Mouse (Mus musculus) kidney, postnatal 0 days (tissue): ENCODE measurements around the gene Slc18b1. TPM values are rescaled to one million over a fixed set of nuclear protein-coding genes. Genes with fewer than 3 reads are reported as not detected.

ENCODE experiments used
- ATAC-seq: fragments of 200-750 bp; cut with Nextera tagmentation; replicated peaks from 2 replicates; pipeline ENCODE4 v1.8.0; 2017; ENCODE audit warnings: low read depth, moderate number of reproducible peaks, moderate TSS enrichment, moderate library complexity; ENCODE audit not compliant: low FRiP score
- DNase-seq: peaks from one replicate; pipeline ENCODE4 v3.0.0-alpha.2; 2016; ENCODE audit warnings: low spot score
- H3K27ac ChIP-seq: fragments of 300-500 bp; sonication (generic); 2 replicates; pipeline ENCODE4 v1.5.1; 2014; ENCODE audit warnings: mild to moderate bottlenecking
- H3K27me3 ChIP-seq: fragments of 300-500 bp; sonication (generic); 2 replicates; pipeline ENCODE4 v1.6.1; 2014; ENCODE audit warnings: low read length, mixed read lengths; ENCODE audit not compliant: insufficient read depth
- H3K36me3 ChIP-seq: fragments of 300-500 bp; sonication (generic); 2 replicates; pipeline ENCODE4 v1.6.1; 2014; ENCODE audit warnings: low read length, mixed read lengths; ENCODE audit not compliant: insufficient read depth
- H3K4me1 ChIP-seq: fragments of 300-500 bp; sonication (generic); replicated peaks from 2 replicates; pipeline ENCODE4 v1.6.1; 2014; ENCODE audit warnings: antibody characterized with exemption, low read length, mixed read lengths; ENCODE audit not compliant: insufficient read depth
- H3K4me2 ChIP-seq: fragments of 300-500 bp; sonication (generic); 2 replicates; pipeline ENCODE4 v1.6.1; 2014; ENCODE audit warnings: mild to moderate bottlenecking, low read length, moderate library complexity, mixed read lengths
- H3K4me3 ChIP-seq: fragments of 300-500 bp; sonication (generic); replicated peaks from 2 replicates; pipeline ENCODE4 v1.5.1; 2014; ENCODE audit warnings: low read depth, low read length
- H3K9ac ChIP-seq: fragments of 300-500 bp; sonication (generic); 2 replicates; pipeline ENCODE4 v1.6.1; 2014; ENCODE audit warnings: low read depth, low read length
- H3K9me3 ChIP-seq: fragments of 300-500 bp; sonication (generic); replicated peaks from 2 replicates; pipeline ENCODE4 v1.6.1; 2016; ENCODE audit warnings: low read length, inconsistent platforms, mixed read lengths
- CTCF ChIP-seq: IDR thresholded peaks from 2 replicates; pipeline ENCODE4 v1.5.1; 2016; ENCODE audit warnings: antibody characterized with exemption, low read depth, mild to moderate bottlenecking, moderate library complexity
- WGBS: fragments of 180-500 bp; shearing (Covaris S2); extraction: QIAGEN DNeasy Blood & Tissue Kit; methylation state at CpG from one replicate; pipeline ENCODE4 v1.1.7; 2014; 5-methylcytosine and 5-hydroxymethylcytosine counted together
- polyA plus RNA-seq: library from polyadenylated mRNA; unstranded; fragments of >200 nt; fragmentation: Nextera tagmentation; extraction: Ambion mirVana; gene quantifications from 2 replicates; pipeline ENCODE4 v1.2.1, GENCODE M21; 2015

The Slc18b1 gene
- polyA plus RNA-seq, 1 experiment from 2014 or later, result 16.0 TPM

- no peak for DNase-seq
- peaks cover 28% of the 10 kb centered on the region for H3K36me3 ChIP-seq
- no peaks in the 10 kb centered on the region for H3K27me3 ChIP-seq
- H3K9ac ChIP-seq, result no peak overlapping the region
- WGBS, result 54% methylated on average over 3 of the region's 3 CpGs
- H3K9me3 ChIP-seq, result no peaks in the 10 kb centered on the region
- H3K27ac ChIP-seq, result no peak overlapping the region
- H3K4me1 ChIP-seq, result no peaks in the 10 kb centered on the region; the same call in 1 of the 2 replicates
- H3K4me3 ChIP-seq, result no peak overlapping the region
- ATAC-seq, result no peak
- H3K4me2 ChIP-seq, result no peak overlapping the region
- TF ChIP-seq CTCF, result no peak
Observed at GRCm38 (mm10) chr10:23802911-23803310, 6.1 kb downstream of the Slc18b1 start.

- no peak for TF ChIP-seq CTCF
- no peak for DNase-seq
- Histone ChIP-seq H3K9me3 (no peaks in the 10 kb centered on the region), H3K4me3 (no peak overlapping the region), H3K27me3 (no peaks in the 10 kb centered on the region), H3K4me2 (no peak overlapping the region), H3K36me3 (peaks cover 28% of the 10 kb centered on the region), H3K4me1 (no peaks in the 10 kb centered on the region), H3K9ac (no peak overlapping the region), H3K27ac (no peak overlapping the region)
- ATAC-seq, result no peak
- WGBS, result 91% methylated on average over 3 of the region's 3 CpGs
Observed at GRCm38 (mm10) chr10:23804665-23805064, 7.9 kb downstream of the Slc18b1 start.

- Histone ChIP-seq H3K36me3 (peaks cover 24% of the 10 kb centered on the region), H3K9me3 (no peaks in the 10 kb centered on the region), H3K9ac (no peak overlapping the region), H3K27ac (no peak overlapping the region), H3K4me3 (no peak overlapping the region), H3K4me1 (no peaks in the 10 kb centered on the region), H3K4me2 (no peak overlapping the region), H3K27me3 (no peaks in the 10 kb centered on the region)
- ATAC-seq (no peak), DNase-seq (no peak)
- TF ChIP-seq CTCF, result 0 out of 2 replicates have a peak, but pooled peaks have one; percentile 7
- 35% methylated on average over 4 of the region's 4 CpGs for WGBS
Observed at GRCm38 (mm10) chr10:23806201-23806600, 9.4 kb downstream of the Slc18b1 start.

- peak; percentile 83 for TF ChIP-seq CTCF
- ATAC-seq (no peak), DNase-seq (peak; percentile 81)
- WGBS, result 65% methylated on average over 9 of the region's 12 CpGs
- Histone ChIP-seq H3K4me3 (no peak overlapping the region), H3K4me1 (no peaks in the 10 kb centered on the region), H3K4me2 (no peak overlapping the region), H3K27me3 (no peaks in the 10 kb centered on the region), H3K36me3 (peaks cover 11% of the 10 kb centered on the region; the same call in 1 of the 2 replicates), H3K27ac (no peak overlapping the region), H3K9me3 (no peaks in the 10 kb centered on the region), H3K9ac (no peak overlapping the region)
Observed at GRCm38 (mm10) chr10:23811635-23812437, 15.1 kb downstream of the Slc18b1 start.

- peaks cover 11% of the 10 kb centered on the region; the same call in 1 of the 2 replicates for H3K36me3 ChIP-seq
- no peak overlapping the region for H3K4me2 ChIP-seq
- no peak overlapping the region for H3K4me3 ChIP-seq
- no peaks in the 10 kb centered on the region for H3K9me3 ChIP-seq
- DNase-seq (no peak), ATAC-seq (no peak)
- no peaks in the 10 kb centered on the region for H3K4me1 ChIP-seq
- H3K9ac ChIP-seq, result no peak overlapping the region
- H3K27ac ChIP-seq, result no peak overlapping the region
- no peaks in the 10 kb centered on the region for H3K27me3 ChIP-seq
- no peak for TF ChIP-seq CTCF
Observed at GRCm38 (mm10) chr10:23812438-23812759, 15.6 kb downstream of the Slc18b1 start.

- WGBS, result 71% methylated on average over 11 of the region's 11 CpGs
Observed at GRCm38 (mm10) chr10:23812852-23813766, 16.3 kb downstream of the Slc18b1 start.

More at GRCm38 (mm10) chr10:23812852-23813766, 16.3 kb downstream of the Slc18b1 start:
- H3K9ac ChIP-seq, result no peak overlapping the region
- H3K27ac ChIP-seq, result no peak overlapping the region
- H3K4me3 ChIP-seq, result no peak overlapping the region
- peaks cover 13% of the 10 kb centered on the region; the same call in 1 of the 2 replicates for H3K36me3 ChIP-seq
- DNase-seq (no peak), ATAC-seq (no peak)
- no peak overlapping the region for H3K4me2 ChIP-seq
- H3K4me1 ChIP-seq, result no peaks in the 10 kb centered on the region
- no peaks in the 10 kb centered on the region for H3K9me3 ChIP-seq
- no peak for TF ChIP-seq CTCF
- H3K27me3 ChIP-seq, result no peaks in the 10 kb centered on the region
